Mouse (Mus musculus) heart, adult 2 months (tissue): ENCODE results near the gene Mxra7.

ENCODE experiments used
- CTCF ChIP-seq: fragments of 200-600 bp; IDR thresholded peaks from 2 replicates; pipeline ENCODE4 v1.8.1; 2022; ENCODE audit warnings: antibody characterized with exemption, mild to moderate bottlenecking, moderate library complexity
- POLR2A ChIP-seq: fragments of 200-500 bp; IDR thresholded peaks from 2 replicates; pipeline ENCODE4 v1.6.1; 2011; ENCODE audit warnings: mild to moderate bottlenecking, low read depth, low read length, control low read depth; ENCODE audit not compliant: insufficient read depth

DNA sequence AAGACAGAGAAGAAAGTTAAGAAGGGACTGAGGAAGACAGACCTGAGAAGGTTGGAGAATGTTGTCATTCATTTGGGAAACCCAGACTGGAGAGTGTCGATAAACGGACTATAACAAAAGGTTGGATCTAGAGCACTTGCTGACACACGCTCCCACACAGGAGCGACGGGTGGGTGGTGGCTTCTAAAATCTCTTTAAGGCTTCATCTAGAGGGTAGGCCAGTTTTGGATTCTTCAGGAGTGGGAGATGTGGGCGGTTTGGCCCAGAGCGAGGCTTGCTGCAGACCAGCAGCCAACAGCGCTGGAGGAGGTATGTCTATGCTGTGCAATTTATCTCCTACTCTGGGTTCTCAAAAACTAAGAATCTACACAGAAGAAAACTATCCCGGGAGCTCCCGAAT is 5.2 kb downstream of the Mxra7 start:
- TF ChIP-seq CTCF: no peak
- no peak for TF ChIP-seq POLR2A
